Mouse (Mus musculus) erythroblast, embryonic 14.5 days (primary cell): Measurements from ENCODE around the gene Aars2.

Source experiments
- GATA1 ChIP-seq: IDR thresholded peaks from 2 replicates; pipeline ENCODE4 v1.6.1; 2012; ENCODE audit warnings: low read length, inconsistent platforms, mixed read lengths
- TAL1 ChIP-seq: IDR thresholded peaks from 3 replicates; pipeline ENCODE4 v1.6.1; 2012; ENCODE audit warnings: low read length, inconsistent platforms, mixed read lengths

DNA sequence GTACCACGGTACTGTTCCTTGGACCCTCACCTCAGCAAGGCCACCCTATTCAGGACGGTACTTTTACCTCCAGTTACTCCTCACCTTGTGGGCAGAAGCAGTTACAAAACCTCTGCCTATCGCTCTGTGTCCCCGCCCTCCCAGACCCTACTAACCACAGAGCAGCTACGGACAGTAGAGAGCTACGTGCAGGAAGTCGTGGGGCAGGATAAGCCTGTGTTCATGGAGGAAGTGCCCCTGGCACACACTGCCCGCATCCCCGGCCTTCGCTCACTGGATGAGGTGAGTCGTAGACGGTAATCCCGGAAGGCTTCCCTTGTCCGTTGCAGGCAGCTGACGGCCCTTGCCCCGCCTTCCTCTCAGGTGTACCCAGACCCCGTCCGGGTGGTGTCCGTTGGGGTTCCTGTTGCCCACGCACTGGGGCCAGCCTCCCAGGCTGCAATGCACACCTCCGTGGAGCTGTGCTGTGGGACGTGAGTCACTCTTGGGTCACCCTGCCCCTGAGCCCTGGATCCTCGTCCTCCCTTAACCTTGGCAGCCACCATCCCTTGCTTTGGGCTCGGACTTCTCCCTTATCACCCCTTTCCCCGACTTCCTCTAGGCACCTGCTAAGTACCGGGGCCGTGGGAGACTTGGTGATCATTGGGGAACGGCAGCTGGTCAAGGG lies 11.0 kb downstream of the Aars2 start:
- TF ChIP-seq GATA1 (no peak), TAL1 (no peak)
